Mouse (Mus musculus) kidney, embryonic 16.5 days (tissue): ENCODE results near the gene Smg6. TPM values are rescaled to one million over a fixed set of nuclear protein-coding genes. Genes with fewer than 3 reads are reported as not detected.
"Not testable (repeated sequence)": the region's sequence is repeated elsewhere in the genome, so short reads cannot be mapped to it uniquely, and the experiment has no call there.

Experiments used
- ATAC-seq: fragments of 200-750 bp; cut with Nextera tagmentation; 2 replicates; pipeline ENCODE4 v1.8.0; 2017; ENCODE audit warnings: moderate TSS enrichment; ENCODE audit not compliant: low FRiP score, low TSS enrichment
- H3K27ac ChIP-seq: fragments of 300-500 bp; sonication (generic); 2 replicates; pipeline ENCODE4 v1.5.1; 2014; ENCODE audit warnings: low read length
- H3K27me3 ChIP-seq: fragments of 300-500 bp; sonication (generic); 2 replicates; pipeline ENCODE4 v1.6.1; 2014; ENCODE audit warnings: low read length, control low read depth, mixed read lengths; ENCODE audit not compliant: insufficient read depth
- H3K36me3 ChIP-seq: fragments of 300-500 bp; sonication (generic); 2 replicates; pipeline ENCODE4 v1.6.1; 2014; ENCODE audit warnings: low read length, control low read depth, mixed read lengths; ENCODE audit not compliant: insufficient read depth
- H3K4me1 ChIP-seq: fragments of 300-500 bp; sonication (generic); 2 replicates; pipeline ENCODE4 v1.6.1; 2014; ENCODE audit warnings: low read length, control low read depth, mixed read lengths; ENCODE audit not compliant: insufficient read depth
- H3K4me2 ChIP-seq: fragments of 300-500 bp; sonication (generic); replicated peaks from 2 replicates; pipeline ENCODE4 v1.6.1; 2014; ENCODE audit warnings: low read depth, low read length
- H3K4me3 ChIP-seq: fragments of 300-500 bp; sonication (generic); 2 replicates; pipeline ENCODE4 v1.5.1; 2014; ENCODE audit warnings: mild to moderate bottlenecking, low read length
- H3K9ac ChIP-seq: fragments of 300-500 bp; sonication (generic); replicated peaks from 2 replicates; pipeline ENCODE4 v1.6.1; 2014; ENCODE audit warnings: low read length
- H3K9me3 ChIP-seq: fragments of 300-500 bp; sonication (generic); 2 replicates; pipeline ENCODE4 v1.6.1; 2016; ENCODE audit warnings: low read length, control low read depth
- WGBS: fragments of 180-500 bp; shearing (Covaris S2); extraction: QIAGEN DNeasy Blood & Tissue Kit; methylation state at CpG from one replicate; pipeline ENCODE4 v1.1.7; 2014; 5-methylcytosine and 5-hydroxymethylcytosine counted together
- polyA plus RNA-seq: library from polyadenylated mRNA; unstranded; fragments of >200 nt; fragmentation: Nextera tagmentation; extraction: Ambion mirVana; gene quantifications from 2 replicates; pipeline ENCODE4 v1.2.1, GENCODE M21; 2015

Smg6 gene
- polyA plus RNA-seq, 1 experiment from 2014 or later: 17.9 TPM

- ATAC-seq: no peak
- Histone ChIP-seq H3K4me3 (no peak overlapping the region), H3K9ac (no peak overlapping the region), H3K36me3 (peaks cover 14% of the 10 kb centered on the region), H3K4me1 (peaks cover 33% of the 10 kb centered on the region), H3K27ac (peak overlapping the region; percentile 35; the same call in 1 of the 2 replicates), H3K27me3 (no peaks in the 10 kb centered on the region), H3K4me2 (no peak overlapping the region), H3K9me3 (no peaks in the 10 kb centered on the region)
- WGBS: 44% methylated on average over 2 of the region's 2 CpGs
These were observed 63.4 kb downstream of the Smg6 start for GRCm38 (mm10) chr11:74989047-74989446.

GRCm38 (mm10) chr11:74990501-74990900, 64.9 kb downstream of the Smg6 start:
- H3K36me3 ChIP-seq: peaks cover 14% of the 10 kb centered on the region
- peak overlapping the region; percentile 12; the same call in 1 of the 2 replicates for H3K27ac ChIP-seq
- no peak overlapping the region for H3K9ac ChIP-seq
- H3K4me1 ChIP-seq: peaks cover 33% of the 10 kb centered on the region
- no peaks in the 10 kb centered on the region for H3K9me3 ChIP-seq
- no peak overlapping the region for H3K4me3 ChIP-seq
- H3K27me3 ChIP-seq: no peaks in the 10 kb centered on the region
- no peak for ATAC-seq
- H3K4me2 ChIP-seq: no peak overlapping the region
- 76% methylated on average over 5 of the region's 5 CpGs for WGBS

GRCm38 (mm10) chr11:74991290-74991689, 65.7 kb downstream of the Smg6 start:
- ATAC-seq: no peak
- WGBS: 70% methylated on average over 1 of the region's 1 CpGs
- H3K27me3 ChIP-seq: no peaks in the 10 kb centered on the region
- H3K4me3 ChIP-seq: no peak overlapping the region
- H3K36me3 ChIP-seq: peaks cover 14% of the 10 kb centered on the region
- H3K9me3 ChIP-seq: no peaks in the 10 kb centered on the region
- H3K4me1 ChIP-seq: peaks cover 33% of the 10 kb centered on the region
- H3K27ac ChIP-seq: peak overlapping the region; percentile 91; the same call in 1 of the 2 replicates
- H3K4me2 ChIP-seq: no peak overlapping the region
- no peak overlapping the region for H3K9ac ChIP-seq

GRCm38 (mm10) chr11:74992427-74992987, 66.9 kb downstream of the Smg6 start:
- Histone ChIP-seq H3K4me3 (no peak overlapping the region), H3K9ac (peak overlapping the region; percentile 19; the same call in 1 of the 2 replicates), H3K4me1 (peaks cover 33% of the 10 kb centered on the region), H3K36me3 (peaks cover 14% of the 10 kb centered on the region), H3K27ac (peak overlapping the region; percentile 91), H3K27me3 (no peaks in the 10 kb centered on the region), H3K4me2 (no peak overlapping the region), H3K9me3 (no peaks in the 10 kb centered on the region)
- peak; percentile 88 for ATAC-seq
- WGBS: 30% methylated on average over 9 of the region's 9 CpGs

GRCm38 (mm10) chr11:74994141-74994540, 68.5 kb downstream of the Smg6 start:
- Histone ChIP-seq H3K9ac (no peak overlapping the region), H3K4me1 (peaks cover 17% of the 10 kb centered on the region), H3K9me3 (0 out of 2 replicates have a peak, but pooled peaks cover 3% of the 10 kb centered on the region), H3K27ac (no peak overlapping the region), H3K4me3 (no peak overlapping the region), H3K36me3 (peaks cover 16% of the 10 kb centered on the region), H3K27me3 (no peaks in the 10 kb centered on the region), H3K4me2 (no peak overlapping the region)
- no peak for ATAC-seq
- 89% methylated on average over 1 of the region's 1 CpGs for whole genome bisulfite sequencing

GRCm38 (mm10) chr11:74994856-74995255, 69.2 kb downstream of the Smg6 start:
- Histone ChIP-seq H3K27me3 (no peaks in the 10 kb centered on the region), H3K4me3 (no peak overlapping the region), H3K9me3 (0 out of 2 replicates have a peak, but pooled peaks cover 3% of the 10 kb centered on the region), H3K4me1 (peaks cover 16% of the 10 kb centered on the region), H3K27ac (no peak overlapping the region), H3K4me2 (no peak overlapping the region), H3K9ac (no peak overlapping the region), H3K36me3 (peaks cover 16% of the 10 kb centered on the region)
- ATAC-seq: no peak

- Histone ChIP-seq H3K9me3 (0 out of 2 replicates have a peak, but pooled peaks cover 3% of the 10 kb centered on the region), H3K9ac (no peak overlapping the region), H3K36me3 (peaks cover 8% of the 10 kb centered on the region; the same call in 1 of the 2 replicates), H3K4me2 (no peak overlapping the region), H3K27me3 (no peaks in the 10 kb centered on the region), H3K27ac (no peak overlapping the region), H3K4me1 (peaks cover 27% of the 10 kb centered on the region), H3K4me3 (no peak overlapping the region)
- ATAC-seq: no peak
- 76% methylated on average over 1 of the region's 1 CpGs for WGBS
These were observed 70.9 kb downstream of the Smg6 start for GRCm38 (mm10) chr11:74996482-74996881.

- peak; percentile 67; the same call in 1 of the 2 replicates for ATAC-seq
These were observed 75.4 kb downstream of the Smg6 start for GRCm38 (mm10) chr11:75000869-75001653.

GRCm38 (mm10) chr11:75008270-75008669, 82.6 kb downstream of the Smg6 start:
- no peak overlapping the region for H3K4me3 ChIP-seq
- no peaks in the 10 kb centered on the region for H3K9me3 ChIP-seq
- 67% methylated on average over 2 of the region's 2 CpGs for WGBS
- no peaks in the 10 kb centered on the region for H3K27me3 ChIP-seq
- H3K36me3 ChIP-seq: no peaks in the 10 kb centered on the region
- H3K4me2 ChIP-seq: no peak overlapping the region
- no peak overlapping the region for H3K27ac ChIP-seq
- no peak for ATAC-seq
- no peak overlapping the region for H3K9ac ChIP-seq
- H3K4me1 ChIP-seq: peaks cover 12% of the 10 kb centered on the region

More at GRCm38 (mm10) chr11:75000869-75001653, 75.4 kb downstream of the Smg6 start:
- H3K4me1 ChIP-seq: peaks cover 14% of the 10 kb centered on the region
- peak overlapping the region; percentile 22 for H3K27ac ChIP-seq
- 0 out of 2 replicates have a peak, but pooled peaks cover 3% of the 10 kb centered on the region for H3K36me3 ChIP-seq
- WGBS: 22% methylated on average over 10 of the region's 10 CpGs
- 0 out of 2 replicates have a peak overlapping the region, but pooled peaks have one; percentile 22 for H3K9ac ChIP-seq
- no peak overlapping the region for H3K4me2 ChIP-seq
- 0 out of 2 replicates have a peak, but pooled peaks cover 3% of the 10 kb centered on the region for H3K9me3 ChIP-seq
- no peak overlapping the region for H3K4me3 ChIP-seq
- no peaks in the 10 kb centered on the region for H3K27me3 ChIP-seq

- not testable (repeated sequence) for ATAC-seq, H3K4me3 ChIP-seq, H3K27me3 ChIP-seq, H3K27ac ChIP-seq, H3K4me2 ChIP-seq, H3K36me3 ChIP-seq, H3K9ac ChIP-seq, H3K9me3 ChIP-seq
- WGBS: 86% methylated on average over 2 of the region's 2 CpGs
- H3K4me1 ChIP-seq: peaks cover 19% of the 10 kb centered on the region
These were observed 83.9 kb downstream of the Smg6 start for GRCm38 (mm10) chr11:75009537-75009936.
